Mouse (Mus musculus): Measurements from ENCODE around the gene Prim2.

The Prim2 gene

DNA sequence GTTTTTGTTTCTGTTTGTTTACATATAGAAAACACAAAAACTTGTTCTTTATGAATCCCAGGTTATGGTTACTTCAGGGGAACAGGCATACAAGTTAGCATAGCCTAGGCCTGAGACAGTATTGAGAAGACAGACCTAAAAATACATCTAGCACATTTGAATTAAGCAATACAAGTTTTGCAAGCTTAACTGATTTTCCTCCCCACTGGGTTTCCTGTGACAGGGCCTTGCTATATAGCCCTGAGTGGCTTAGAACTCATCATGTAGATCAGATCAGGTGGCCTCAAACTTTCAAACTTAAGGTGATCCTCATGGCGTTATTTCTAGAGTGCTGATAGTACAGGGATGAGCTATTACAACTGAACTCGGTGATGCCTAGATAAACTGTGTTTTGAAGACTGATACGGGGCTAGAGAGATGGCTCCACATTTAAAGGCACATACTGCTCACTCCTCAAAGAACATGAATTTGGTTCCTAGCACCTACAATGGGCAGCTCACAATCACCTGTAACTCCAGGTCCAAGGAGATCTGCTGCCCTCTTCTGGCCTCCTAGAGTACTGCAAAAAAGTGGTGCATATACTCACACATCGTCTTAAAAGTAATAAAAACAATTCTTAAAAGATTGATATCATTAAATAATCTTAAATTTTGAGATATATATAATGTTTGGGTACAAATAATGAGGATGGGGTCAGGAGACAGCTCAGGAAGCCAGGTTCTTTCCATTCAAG is 133.2 kb downstream of the Prim2 start:
- DNase-seq = no peak

GRCm38 (mm10) chr1:33535140-33535686 is 134.4 kb downstream of the Prim2 start:
- DNase-seq = no peak

DNA sequence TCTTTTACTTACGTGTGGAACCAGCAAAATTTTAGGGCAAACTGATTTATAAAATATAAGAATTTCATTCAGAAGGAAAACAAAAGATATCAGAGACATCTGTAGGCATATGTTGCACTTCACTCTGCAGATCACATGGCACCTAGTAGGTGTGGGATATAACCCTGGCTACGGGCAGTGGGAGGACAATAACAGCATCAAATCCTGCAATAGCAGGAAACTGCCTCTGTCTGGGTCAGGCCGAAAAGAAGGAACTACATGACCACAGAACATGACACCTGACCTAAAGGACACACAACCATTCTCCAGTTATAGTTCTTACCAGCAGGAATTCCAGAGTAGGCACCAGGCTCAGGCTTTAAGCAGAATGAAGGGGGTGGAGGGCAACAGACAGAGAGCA is 137.7 kb downstream of the Prim2 start:
- DNase-seq = no peak

- DNase-seq = no peak
Measured at GRCm38 (mm10) chr1:33531097-33531856, 138.3 kb downstream of the Prim2 start.

DNA sequence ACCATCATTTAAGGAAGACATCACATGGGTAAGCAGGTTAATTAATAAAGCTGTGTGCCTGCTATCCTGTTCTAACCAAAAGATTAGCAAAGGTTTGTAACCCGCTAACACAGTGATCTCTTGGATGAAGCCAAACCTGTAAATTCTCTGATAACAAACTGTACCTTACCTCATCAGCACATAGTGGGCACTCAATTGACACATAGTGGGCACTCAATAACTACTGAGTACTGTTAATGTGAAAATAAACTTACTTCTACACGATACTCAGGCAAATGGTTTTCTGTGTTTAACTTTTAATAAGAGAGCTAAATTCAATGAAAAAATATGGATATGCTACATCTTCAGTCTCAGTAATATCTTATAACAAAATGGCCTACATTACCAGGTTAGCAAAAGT is 139.1 kb downstream of the Prim2 start:
- no peak for DNase-seq

DNA sequence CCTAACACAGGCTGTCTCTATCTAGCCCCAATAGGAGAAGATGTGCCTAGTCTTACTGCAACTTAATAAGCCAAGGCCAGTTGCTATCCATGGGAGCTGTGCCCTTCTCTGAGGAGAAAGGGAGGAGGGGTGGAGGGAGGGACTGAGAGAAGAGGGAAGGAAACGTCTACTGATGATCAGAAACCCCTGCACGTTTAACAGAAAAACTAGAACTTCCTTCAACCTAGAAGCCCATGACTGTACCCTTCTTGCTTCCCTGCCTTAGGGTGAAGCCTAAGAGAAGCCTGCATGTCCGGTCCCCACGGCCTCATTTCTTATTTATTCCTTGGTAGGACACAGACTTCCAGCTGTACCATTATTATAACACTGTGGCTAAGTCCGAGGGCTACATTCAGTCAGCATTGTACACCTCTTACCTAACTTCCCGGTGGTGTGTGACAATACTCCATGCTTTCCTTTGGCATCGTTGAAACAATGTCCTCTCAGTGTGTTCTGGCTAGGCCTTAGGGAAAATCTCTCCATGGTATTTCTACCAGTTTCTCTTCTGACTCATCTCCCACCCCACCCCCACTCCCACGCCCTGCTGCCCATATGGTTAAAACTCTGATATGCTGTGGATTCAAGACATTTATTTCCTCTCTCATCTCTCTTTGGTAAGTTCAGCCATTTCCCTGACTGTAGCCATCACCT is 139.9 kb downstream of the Prim2 start:
- no peak for DNase-seq

DNA sequence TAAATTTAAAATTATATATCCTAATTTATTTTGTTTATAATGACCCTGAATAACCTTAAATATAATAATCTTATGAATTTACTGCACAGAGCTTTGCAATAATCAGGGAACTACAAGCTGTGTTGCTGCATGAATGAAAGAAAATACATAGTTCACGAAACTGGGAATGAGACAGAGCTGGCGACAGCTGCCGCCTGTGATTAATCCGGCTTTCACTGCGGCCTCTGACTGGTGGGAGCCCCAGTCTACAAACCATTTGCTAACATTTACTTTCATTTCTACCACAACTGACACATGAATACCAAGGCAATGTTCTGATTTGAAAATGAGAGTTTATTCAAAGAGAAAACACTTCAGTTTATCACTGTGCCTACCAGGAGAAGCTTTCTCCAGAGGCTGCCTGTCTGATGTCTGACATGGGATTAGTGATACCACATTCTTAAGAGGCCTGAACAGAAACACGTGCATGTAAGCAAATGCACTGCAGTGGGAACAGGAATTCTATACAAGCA is 142.2 kb downstream of the Prim2 start:
- DNase-seq = no peak

DNA sequence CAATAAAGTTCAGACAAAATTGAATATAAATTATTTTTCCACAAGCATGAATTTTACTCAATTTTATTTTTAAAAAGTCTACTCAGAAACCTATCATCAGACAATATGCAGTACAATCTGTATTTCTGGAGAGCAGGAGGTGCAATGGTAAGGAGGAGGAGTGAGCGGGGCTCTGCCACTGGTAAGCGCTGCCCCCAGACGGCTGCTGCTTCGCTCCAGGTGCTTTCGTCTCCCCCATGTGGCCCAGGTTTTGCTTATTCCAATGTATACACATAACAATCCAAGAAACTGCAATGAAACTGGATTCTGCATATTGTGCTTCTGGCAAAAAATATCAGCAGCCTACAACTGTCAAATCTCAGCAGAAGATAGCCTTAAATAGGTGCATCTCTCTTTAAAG is 146.4 kb downstream of the Prim2 start:
- DNase-seq = no peak

- DNase-seq = no peak
Measured at GRCm38 (mm10) chr1:33515124-33515523, 154.5 kb downstream of the Prim2 start.

DNA sequence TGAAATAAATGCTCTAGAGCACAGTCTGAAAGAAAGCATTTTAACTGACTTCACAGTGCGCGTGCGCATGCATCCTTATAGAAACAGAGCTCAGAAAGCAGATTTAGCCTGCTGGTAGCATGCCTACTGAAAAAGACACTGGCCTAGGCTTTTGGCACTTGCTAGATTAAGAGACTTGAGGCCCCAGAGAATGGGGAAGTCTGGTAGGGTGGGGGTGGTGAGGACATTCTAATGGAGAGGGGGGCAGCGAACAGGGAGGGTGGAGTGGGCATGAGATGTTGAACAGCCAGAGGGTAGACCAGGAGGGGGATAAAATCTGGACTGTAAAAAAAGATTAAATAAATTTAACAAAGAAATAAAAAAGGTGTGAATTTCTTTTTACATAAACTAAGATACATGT is 158.3 kb downstream of the Prim2 start:
- no peak for DNase-seq

GRCm38 (mm10) chr1:33504371-33504770 is 165.2 kb downstream of the Prim2 start:
- no peak for DNase-seq

DNA sequence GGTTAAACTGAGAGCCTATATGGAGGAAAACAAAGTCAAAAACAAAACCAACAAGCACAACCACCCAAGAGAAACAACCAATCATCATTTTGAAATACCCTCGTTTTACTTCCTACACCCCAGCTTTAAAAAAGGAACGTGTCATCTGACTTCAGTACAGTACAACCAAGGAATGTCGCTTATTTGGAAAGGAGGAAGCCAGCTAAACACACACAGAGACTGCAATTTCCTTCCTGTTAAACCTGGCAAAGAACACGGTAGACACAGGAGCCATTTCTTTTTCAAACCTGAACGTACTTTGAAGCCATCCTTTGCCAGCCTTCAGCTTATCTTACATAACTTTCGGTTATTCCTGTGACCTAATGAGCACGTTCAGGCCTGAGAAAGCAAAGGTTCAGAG is 166.7 kb downstream of the Prim2 start:
- peak; percentile 6 for DNase-seq

GRCm38 (mm10) chr1:33502298-33502697 is 167.3 kb downstream of the Prim2 start:
- DNase-seq = peak; percentile 7

DNA sequence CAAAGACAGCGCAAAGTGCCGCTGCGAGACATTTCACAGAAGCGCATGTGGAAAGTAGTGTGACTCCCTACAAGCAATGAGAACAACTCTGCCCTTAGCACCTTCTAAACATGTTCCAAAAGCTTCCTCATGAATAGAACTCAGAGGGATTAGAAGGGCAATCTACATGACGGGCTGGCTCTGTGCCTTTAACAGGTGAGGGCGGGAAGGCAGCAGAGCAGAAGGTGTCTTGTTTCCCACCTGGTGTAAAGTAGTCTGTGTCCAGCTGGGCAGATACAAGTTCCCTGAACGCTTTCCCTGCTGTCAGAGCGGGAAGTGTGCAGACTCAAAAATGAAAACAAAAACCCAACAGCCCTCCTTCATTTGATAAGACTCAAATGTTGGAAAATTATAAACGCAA is 169.5 kb downstream of the Prim2 start:
- no peak for DNase-seq

DNA sequence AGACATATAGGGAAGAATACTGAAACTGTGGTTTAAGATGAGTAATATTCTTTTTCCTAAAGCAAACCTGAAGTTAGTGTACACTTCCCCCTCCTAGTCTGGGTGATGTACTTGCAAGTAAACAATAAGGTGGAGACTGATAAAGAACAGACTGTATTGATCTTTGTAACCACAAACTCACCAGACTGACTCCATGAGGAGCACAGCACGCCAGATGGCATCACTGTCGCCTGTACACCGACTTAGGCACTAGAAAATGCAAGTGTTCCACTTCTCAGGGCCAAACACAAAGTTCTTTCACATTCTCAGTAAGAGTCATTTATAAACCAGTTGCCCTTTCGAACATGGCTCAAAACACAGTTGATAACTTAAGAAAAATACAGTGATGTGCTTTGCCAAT is 170.0 kb downstream of the Prim2 start:
- DNase-seq = no peak

DNA sequence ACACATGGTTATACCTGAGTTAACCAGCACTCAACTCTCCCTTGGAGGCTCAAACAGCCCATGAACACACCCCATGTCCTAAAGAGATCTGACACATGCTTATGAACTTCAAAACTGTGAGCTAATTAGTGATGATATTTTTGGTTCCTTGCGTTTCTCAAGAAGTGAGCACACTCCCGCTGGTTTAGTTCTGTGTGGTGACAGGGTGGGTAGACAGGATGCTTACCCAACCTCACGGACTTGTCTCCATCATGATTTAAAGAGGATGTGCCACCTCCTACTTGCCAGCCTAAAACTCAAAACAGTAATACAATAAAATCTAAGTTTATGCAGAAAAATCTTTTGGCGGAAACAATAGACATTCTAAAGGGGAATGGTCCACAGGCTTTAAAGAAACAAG is 173.5 kb downstream of the Prim2 start:
- DNase-seq = no peak

DNA sequence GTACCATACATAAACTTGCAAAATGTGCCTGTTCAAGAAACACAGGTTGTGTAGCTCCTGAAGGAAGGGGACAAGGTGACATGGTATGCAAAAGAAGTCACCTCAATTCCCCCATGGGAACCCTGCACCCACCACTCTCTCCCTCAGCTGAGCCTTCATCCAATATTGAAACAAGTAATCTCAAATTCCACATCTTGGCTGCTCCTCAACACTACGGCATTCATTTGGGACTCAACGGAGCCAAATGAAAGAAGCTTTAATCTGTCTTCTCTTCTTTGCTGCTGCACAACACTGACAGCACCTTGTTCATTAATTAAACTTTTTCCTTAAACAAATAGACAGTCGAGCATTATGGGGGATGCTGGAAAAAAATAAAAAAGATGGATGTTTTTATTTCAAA is 174.0 kb downstream of the Prim2 start:
- DNase-seq = no peak

GRCm38 (mm10) chr1:33495203-33495553 is 174.4 kb downstream of the Prim2 start:
- no peak for DNase-seq

DNA sequence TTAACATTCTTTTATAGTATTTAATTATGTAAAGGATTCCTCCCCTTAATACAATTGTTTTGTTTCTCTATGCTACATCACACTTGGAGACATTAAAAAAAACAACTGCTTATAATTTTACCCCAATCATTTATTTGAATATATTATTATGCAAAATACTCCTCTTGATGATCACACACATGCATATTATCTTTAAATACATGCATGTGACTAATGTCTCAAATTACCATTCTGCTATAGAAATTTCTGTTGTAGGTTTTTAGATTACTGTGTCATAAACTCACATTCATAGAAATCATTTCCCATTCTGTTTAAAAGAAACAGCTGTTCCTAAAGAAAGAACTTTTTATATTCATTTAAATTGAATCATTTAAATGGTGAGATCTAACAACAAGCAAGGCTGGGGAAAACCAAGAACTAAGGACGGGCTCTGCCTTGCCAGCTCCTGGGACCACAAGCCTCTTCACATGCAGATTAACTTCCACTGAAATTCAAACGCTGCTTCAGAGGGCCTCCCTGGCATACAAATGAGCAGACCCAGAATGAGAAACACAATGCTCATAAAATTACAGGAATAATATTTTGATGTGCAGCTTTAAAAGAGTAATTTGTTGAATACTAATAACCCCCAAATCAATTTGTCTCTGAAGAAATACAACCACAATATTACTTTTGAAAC is 174.9 kb downstream of the Prim2 start:
- DNase-seq = no peak

DNA sequence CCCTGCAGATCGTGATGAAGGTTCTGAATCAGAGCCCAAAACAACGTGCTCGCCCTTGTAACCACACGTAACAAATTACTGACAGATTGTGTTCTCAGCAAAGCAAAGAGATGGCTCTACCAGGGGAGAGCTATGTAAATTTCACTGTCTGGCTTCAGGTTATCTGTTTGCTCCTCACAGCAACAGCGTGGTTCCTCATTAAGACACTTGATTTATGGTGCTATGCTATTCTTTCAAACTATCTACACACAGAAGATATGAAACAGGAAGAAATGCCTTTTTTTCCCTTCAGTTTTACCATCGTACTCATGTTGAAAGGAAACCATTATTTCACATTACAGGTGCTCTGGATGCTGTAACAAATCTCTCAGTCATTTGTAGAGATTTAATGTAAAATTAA is 179.4 kb downstream of the Prim2 start:
- DNase-seq = no peak

DNA sequence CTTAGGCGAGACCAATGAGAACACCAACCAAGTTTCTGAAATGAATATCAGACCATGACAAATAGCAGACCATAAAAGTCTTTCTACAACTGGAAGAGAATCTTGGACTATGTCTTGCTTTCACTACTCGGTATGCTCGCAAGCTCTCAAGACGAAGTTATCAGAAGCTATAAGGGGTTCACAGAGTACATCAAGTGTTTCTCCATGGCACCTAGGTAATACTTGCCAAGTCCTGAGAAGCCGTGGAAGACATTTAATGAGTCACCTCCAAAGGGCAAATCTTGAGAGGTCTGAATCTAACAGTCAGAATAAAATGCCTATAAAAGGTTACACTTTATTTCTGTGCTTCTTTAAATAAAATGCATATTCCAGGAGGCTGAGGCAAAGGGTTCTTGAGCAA is 181.2 kb downstream of the Prim2 start:
- no peak for DNase-seq

DNA sequence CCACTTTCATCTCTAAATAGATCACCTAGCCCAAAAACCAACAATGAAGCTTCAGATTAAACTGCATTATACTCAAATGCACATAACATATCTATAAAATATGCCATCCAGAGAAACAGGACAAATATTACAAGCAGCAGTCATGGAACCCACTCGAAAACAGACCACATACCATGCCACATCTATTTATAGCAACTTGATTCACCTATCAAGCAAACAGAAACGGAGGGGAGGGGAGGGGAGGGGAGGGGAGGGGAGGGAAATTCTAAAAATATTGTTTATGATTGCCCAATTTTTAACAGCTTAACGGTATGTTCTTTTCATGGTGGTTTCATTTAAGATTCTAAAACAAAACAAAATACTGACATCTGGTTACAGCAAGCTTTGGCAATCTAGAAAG is 185.8 kb downstream of the Prim2 start:
- DNase-seq = no peak

DNA sequence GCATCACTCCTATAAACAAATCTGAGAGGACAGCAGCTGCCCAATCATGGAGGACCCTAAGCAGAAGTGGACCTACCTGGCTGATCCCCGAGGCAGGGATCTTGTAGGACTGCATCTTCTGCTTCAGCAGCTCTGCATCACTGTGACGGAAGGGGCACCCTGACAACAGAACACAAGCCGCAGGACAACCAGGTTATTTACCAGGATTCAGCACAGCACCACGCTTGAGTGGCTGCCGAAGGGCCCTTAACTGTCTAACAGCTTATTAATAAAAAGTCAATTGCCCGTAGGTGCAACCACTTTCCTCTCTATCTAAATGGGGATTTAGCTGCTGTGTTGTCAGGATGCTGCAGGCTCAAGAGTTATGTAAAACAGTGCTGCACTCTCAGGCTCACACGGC is 189.2 kb downstream of the Prim2 start:
- DNase-seq = no peak
